Mouse (Mus musculus): Measurements from ENCODE around the gene Dnpep.

DNA sequence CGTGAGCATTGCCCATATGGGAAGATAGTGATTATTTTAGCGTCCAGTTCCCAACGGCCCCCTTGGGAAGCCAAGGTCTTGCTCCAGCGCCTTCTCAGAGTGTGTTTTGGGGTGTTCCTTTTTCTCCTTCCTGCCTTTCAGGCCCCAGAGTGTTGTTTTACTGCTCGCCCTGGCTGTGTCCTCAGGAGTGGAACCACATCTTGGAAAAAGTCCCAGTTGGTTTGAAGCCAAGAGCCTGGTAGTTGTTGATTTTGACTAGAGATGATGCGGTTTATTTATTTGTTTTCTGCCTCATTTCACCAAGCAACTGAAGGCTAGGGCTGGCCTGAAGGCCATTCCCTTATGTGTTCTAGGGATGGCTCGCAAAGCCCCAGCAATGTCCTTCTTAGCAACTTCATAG lies 39.5 kb upstream of the Dnpep start:
- no peak for TF ChIP-seq CTCF (IDR thresholded peaks at IDR 0.05; ENCODE audit: extremely low read depth, insufficient read length, insufficient replicate concordance, low read depth, low read length)
- TF ChIP-seq POLR2A (IDR thresholded peaks at IDR 0.05; ENCODE audit: low read depth, low read length): no peak

All from small intestine, adult 2 months (tissue).